Mouse (Mus musculus) intestine, postnatal 0 days (tissue): ENCODE measurements around the gene Gp9. TPM values are rescaled to one million over a fixed set of nuclear protein-coding genes. Genes with fewer than 3 reads are reported as not detected.

Experiments used
- ATAC-seq: fragments of 200-750 bp; cut with Nextera tagmentation; 2 replicates; pipeline ENCODE4 v1.8.0; 2017; ENCODE audit warnings: mild to moderate bottlenecking, moderate TSS enrichment, moderate library complexity
- H3K27ac ChIP-seq: fragments of 300-500 bp; sonication (generic); 2 replicates; pipeline ENCODE4 v1.5.1; 2014; ENCODE audit warnings: mild to moderate bottlenecking, low read depth, low read length, moderate library complexity
- H3K27me3 ChIP-seq: fragments of 300-500 bp; sonication (generic); replicated peaks from 2 replicates; pipeline ENCODE4 v1.6.1; 2014; ENCODE audit warnings: low read length, mixed read lengths; ENCODE audit not compliant: control insufficient read depth, insufficient read depth
- H3K36me3 ChIP-seq: fragments of 300-500 bp; sonication (generic); 2 replicates; pipeline ENCODE4 v1.6.1; 2014; ENCODE audit warnings: mild to moderate bottlenecking, moderate library complexity; ENCODE audit not compliant: control insufficient read depth, insufficient read depth
- H3K4me1 ChIP-seq: fragments of 300-500 bp; sonication (generic); replicated peaks from 2 replicates; pipeline ENCODE4 v1.6.1; 2014; ENCODE audit warnings: antibody characterized with exemption, low read length, mixed read lengths; ENCODE audit not compliant: control insufficient read depth, insufficient read depth
- H3K4me2 ChIP-seq: fragments of 300-500 bp; sonication (generic); replicated peaks from 2 replicates; pipeline ENCODE4 v1.6.1; 2014; ENCODE audit warnings: low read depth, mild to moderate bottlenecking, moderate library complexity
- H3K4me3 ChIP-seq: fragments of 300-500 bp; sonication (generic); 2 replicates; pipeline ENCODE4 v1.5.1; 2014; ENCODE audit warnings: low read depth, low read length
- H3K9ac ChIP-seq: fragments of 300-500 bp; sonication (generic); 2 replicates; pipeline ENCODE4 v1.6.1; 2014; ENCODE audit warnings: mild to moderate bottlenecking, low read depth, low read length
- H3K9me3 ChIP-seq: fragments of 300-500 bp; sonication (generic); 2 replicates; pipeline ENCODE4 v1.6.1; 2016; ENCODE audit warnings: mixed run types; ENCODE audit not compliant: control insufficient read depth
- CTCF ChIP-seq: sonication (generic); IDR thresholded peaks from 2 replicates; pipeline ENCODE4 v1.5.1; 2016; ENCODE audit warnings: low read depth, mild to moderate bottlenecking, control low read depth, antibody characterized with exemption, moderate library complexity
- WGBS: fragments of 180-500 bp; shearing (Covaris S2); extraction: QIAGEN DNeasy Blood & Tissue Kit; methylation state at CpG from one replicate; pipeline ENCODE4 v1.1.7; 2014; 5-methylcytosine and 5-hydroxymethylcytosine counted together
- polyA plus RNA-seq: library from polyadenylated mRNA; unstranded; fragments of >200 nt; fragmentation: Nextera tagmentation; extraction: Ambion mirVana; gene quantifications from 2 replicates; pipeline ENCODE4 v1.2.1, GENCODE M21; 2015

The Gp9 gene
- polyA plus RNA-seq, 1 experiment from 2014 or later: 2.3 TPM

- Histone ChIP-seq H3K9me3 (no peaks in the 10 kb centered on the region), H3K27me3 (no peaks in the 10 kb centered on the region), H3K4me1 (0 out of 2 replicates have a peak, but pooled peaks cover 8% of the 10 kb centered on the region), H3K27ac (peak overlapping the region; percentile 57; the same call in 1 of the 2 replicates), H3K36me3 (no peaks in the 10 kb centered on the region), H3K4me2 (peak overlapping the region; percentile 87), H3K4me3 (peak overlapping the region; percentile 89; the same call in 1 of the 2 replicates), H3K9ac (no peak overlapping the region)
- no peak for ATAC-seq
- WGBS: 86% methylated on average over 2 of the region's 2 CpGs
- no peak for TF ChIP-seq CTCF
Measured at GRCm38 (mm10) chr6:87809144-87809543, 31.3 kb downstream of the Gp9 start.

- H3K9me3 ChIP-seq: no peaks in the 10 kb centered on the region
- H3K4me1 ChIP-seq: 0 out of 2 replicates have a peak, but pooled peaks cover 8% of the 10 kb centered on the region
- 61% methylated on average over 6 of the region's 6 CpGs for whole genome bisulfite sequencing
- H3K27ac ChIP-seq: peak overlapping the region; percentile 57
- peak overlapping the region; percentile 89 for H3K4me3 ChIP-seq
- H3K9ac ChIP-seq: no peak overlapping the region
- no peaks in the 10 kb centered on the region for H3K27me3 ChIP-seq
- peak overlapping the region; percentile 87 for H3K4me2 ChIP-seq
- H3K36me3 ChIP-seq: no peaks in the 10 kb centered on the region
- no peak for TF ChIP-seq CTCF
- ATAC-seq: no peak
Measured at GRCm38 (mm10) chr6:87809651-87810161, 31.8 kb downstream of the Gp9 start.

DNA sequence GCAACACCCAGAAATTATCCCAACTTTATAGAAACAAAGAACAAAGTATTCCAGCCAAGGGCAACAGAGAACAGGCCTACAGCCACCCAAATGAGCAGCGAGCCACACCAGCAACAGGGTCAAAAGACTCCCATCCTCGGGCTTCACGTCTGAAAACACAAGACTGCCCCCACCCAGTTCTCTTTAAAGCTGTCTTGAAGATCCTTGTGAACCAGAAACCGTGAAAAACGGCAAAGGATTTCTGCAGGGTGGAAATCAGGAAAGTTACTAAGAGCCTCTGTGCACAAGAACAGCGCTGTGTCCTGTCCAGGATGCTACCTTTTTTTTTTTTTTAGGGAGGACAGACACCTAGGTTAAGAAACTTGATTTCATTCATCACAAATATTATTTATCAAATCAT lies 32.4 kb downstream of the Gp9 start:
- H3K9ac ChIP-seq: peak overlapping the region; percentile 92
- WGBS: 37% methylated on average over 6 of the region's 6 CpGs
- no peak for ATAC-seq
- H3K4me2 ChIP-seq: peak overlapping the region; percentile 87
- 0 out of 2 replicates have a peak, but pooled peaks cover 8% of the 10 kb centered on the region for H3K4me1 ChIP-seq
- H3K4me3 ChIP-seq: peak overlapping the region; percentile 89
- H3K9me3 ChIP-seq: no peaks in the 10 kb centered on the region
- no peaks in the 10 kb centered on the region for H3K36me3 ChIP-seq
- no peak for TF ChIP-seq CTCF
- H3K27ac ChIP-seq: peak overlapping the region; percentile 55
- H3K27me3 ChIP-seq: no peaks in the 10 kb centered on the region

GRCm38 (mm10) chr6:87810713-87811669 lies 33.1 kb downstream of the Gp9 start:
- TF ChIP-seq CTCF: 0 out of 2 replicates have a peak, but pooled peaks have one; percentile 1
- Histone ChIP-seq H3K9ac (peak overlapping the region; percentile 92), H3K9me3 (no peaks in the 10 kb centered on the region), H3K4me3 (peak overlapping the region; percentile 89), H3K27me3 (no peaks in the 10 kb centered on the region), H3K4me2 (peak overlapping the region; percentile 87), H3K36me3 (no peaks in the 10 kb centered on the region), H3K4me1 (0 out of 2 replicates have a peak, but pooled peaks cover 8% of the 10 kb centered on the region), H3K27ac (peak overlapping the region; percentile 95)
- under 1% methylated on average over 68 of the region's 77 CpGs for WGBS
- ATAC-seq: peak; percentile 7; the same call in 1 of the 2 replicates

- H3K4me1 ChIP-seq: 0 out of 2 replicates have a peak, but pooled peaks cover 8% of the 10 kb centered on the region
- H3K27me3 ChIP-seq: no peaks in the 10 kb centered on the region
- H3K27ac ChIP-seq: peak within 1 kb of the TSS; percentile 95
- peak within 1 kb of the TSS; percentile 87 for H3K4me2 ChIP-seq
- TF ChIP-seq CTCF: peak; percentile 61
- H3K9ac ChIP-seq: peak within 1 kb of the TSS; percentile 92
- H3K36me3 ChIP-seq: 0 out of 2 replicates have a peak, but pooled peaks cover 6% of the 10 kb centered on the region
- peak; percentile 93 for ATAC-seq
- peak within 1 kb of the TSS; percentile 89 for H3K4me3 ChIP-seq
- H3K9me3 ChIP-seq: no peaks in the 10 kb centered on the region
- under 1% methylated on average over 28 of the region's 56 CpGs for WGBS
Measured at GRCm38 (mm10) chr6:87811675-87812338, 33.9 kb downstream of the Gp9 start, which contains the start of gene Rab43. Gene Rab43, minus strand, starts transcription at chr6:87812164.
